Mouse (Mus musculus): ENCODE data around the gene Hist1h3g. TPM values are rescaled to one million over a fixed set of nuclear protein-coding genes. Genes with fewer than 3 reads are reported as not detected.
"Not testable (repeated sequence)": the region's sequence is repeated elsewhere in the genome, so short reads cannot be mapped to it uniquely, and the experiment has no call there.

Gene Hist1h3g
- polyA plus RNA-seq (2015; fragmentation: Nextera tagmentation; extraction: Ambion mirVana): 1.6 and 3.1 TPM in 2 replicates

DNA sequence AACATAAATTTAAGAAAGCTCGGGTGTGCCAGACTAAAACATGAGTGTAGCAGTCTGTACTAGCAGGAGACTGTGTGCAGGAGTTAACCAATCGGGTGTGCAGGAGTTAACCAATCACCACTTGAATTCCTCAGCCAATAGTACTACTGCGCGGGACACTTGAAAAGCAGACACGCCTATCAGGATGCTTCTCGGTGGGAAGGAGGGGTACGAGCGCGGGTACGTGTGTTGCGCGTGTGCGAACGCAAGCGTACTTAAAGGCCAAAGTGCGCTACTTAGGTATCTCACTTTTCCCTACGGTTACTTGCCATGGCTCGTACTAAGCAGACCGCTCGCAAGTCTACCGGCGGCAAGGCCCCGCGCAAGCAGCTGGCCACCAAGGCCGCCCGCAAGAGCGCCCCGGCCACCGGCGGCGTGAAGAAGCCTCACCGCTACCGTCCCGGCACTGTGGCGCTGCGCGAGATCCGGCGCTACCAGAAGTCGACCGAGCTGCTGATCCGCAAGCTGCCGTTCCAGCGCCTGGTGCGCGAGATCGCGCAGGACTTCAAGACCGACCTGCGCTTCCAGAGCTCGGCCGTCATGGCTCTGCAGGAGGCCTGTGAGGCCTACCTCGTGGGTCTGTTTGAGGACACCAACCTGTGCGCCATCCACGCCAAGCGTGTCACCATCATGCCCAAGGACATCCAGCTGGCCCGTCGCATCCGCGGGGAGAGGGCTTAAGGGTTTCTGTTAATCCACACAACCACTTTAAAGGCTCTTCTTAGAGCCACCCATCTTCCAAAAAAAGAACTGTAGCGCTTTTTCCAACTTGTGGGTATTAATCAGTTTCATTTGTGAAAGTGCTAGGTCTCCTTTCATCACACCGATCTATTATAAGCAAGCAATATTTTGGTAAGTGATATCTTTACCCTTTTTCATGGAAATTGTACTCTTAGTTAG lies at the start of gene Hist1h3g:
Hist1h3g (plus strand) TSS at position 286 of the 939 bp plus-strand sequence.
- H3K9me3 ChIP-seq (replicated peaks); H3K36me3 ChIP-seq; H3K27me3 ChIP-seq: not testable (repeated sequence)
- Histone ChIP-seq H3K4me2 (peak within 1 kb of the TSS; percentile 79), H3K4me3 (peak within 1 kb of the TSS; percentile 56), H3K27ac (peak within 1 kb of the TSS; percentile 92), H3K4me1 (replicated peaks) (peaks cover 35% of the 10 kb centered on the region), H3K9ac (peak within 1 kb of the TSS; percentile 56)
- under 1% methylated on average over 54 of the region's 62 CpGs for WGBS
- ATAC-seq (replicated peaks; ENCODE audit: insufficient number of reproducible peaks, insufficient read depth, low FRiP score, low read depth): peak; percentile 86

DNA sequence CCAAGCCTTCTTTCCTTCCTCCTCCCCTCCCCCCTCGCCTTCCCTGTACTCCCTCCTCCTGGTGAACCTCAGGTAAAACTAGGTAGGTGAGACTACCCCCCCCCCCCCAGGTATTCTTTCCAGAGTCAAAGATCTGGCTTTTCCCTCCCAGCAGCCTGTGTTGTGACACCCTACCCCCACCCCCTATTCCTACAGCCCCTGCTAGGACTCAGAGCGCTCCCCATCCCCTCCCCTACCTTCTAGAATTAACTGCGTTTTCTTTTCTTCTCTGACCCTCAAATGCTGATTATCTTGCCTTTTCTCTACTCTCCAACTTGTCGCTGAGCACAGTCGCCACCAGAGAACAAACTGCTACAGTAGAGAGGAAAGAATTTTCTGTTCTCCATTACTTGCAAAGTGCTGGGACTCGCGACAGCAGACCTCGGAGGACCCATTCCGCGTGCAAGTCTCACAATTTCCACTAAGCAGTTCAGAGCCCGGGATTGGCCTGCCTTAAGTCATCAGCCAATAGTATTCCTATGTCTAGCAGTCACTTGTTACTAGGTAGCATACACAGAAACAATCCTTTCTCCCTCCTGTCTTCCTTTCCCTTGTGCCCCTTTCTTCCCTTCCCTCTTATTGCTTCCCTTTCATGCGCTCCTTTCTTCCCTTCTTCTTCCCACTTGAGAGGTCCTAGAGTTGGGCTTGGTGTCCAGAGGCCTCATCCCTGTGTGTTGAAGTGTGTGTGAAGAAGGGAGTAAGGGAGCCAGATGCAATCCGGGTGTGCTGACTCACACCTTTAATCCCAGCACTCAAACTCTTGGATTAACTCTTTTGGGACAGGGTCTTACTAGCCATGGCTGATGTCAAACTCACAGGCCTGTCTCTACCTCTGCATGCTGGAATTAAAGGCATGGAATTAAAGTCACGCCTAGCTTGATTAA lies 46.6 kb upstream of the Hist1h3g start, which contains the start of gene Btn2a2:
Btn2a2 (minus strand) TSS at position 458 of the 923 bp plus-strand sequence.
- no peaks in the 10 kb centered on the region; the same call in 1 of the 2 replicates for H3K27me3 ChIP-seq
- H3K36me3 ChIP-seq: no peaks in the 10 kb centered on the region
- H3K9me3 ChIP-seq (replicated peaks): no peaks in the 10 kb centered on the region
- no peak within 1 kb of the TSS for H3K27ac ChIP-seq
- peak within 1 kb of the TSS; percentile 47 for H3K4me3 ChIP-seq
- ATAC-seq (replicated peaks; ENCODE audit: insufficient number of reproducible peaks, insufficient read depth, low FRiP score, low read depth): peak; percentile 88
- peaks cover 19% of the 10 kb centered on the region for H3K4me1 ChIP-seq (replicated peaks)
- H3K4me2 ChIP-seq: peak within 1 kb of the TSS; percentile 70
- WGBS: 5% methylated on average over 14 of the region's 14 CpGs
- no peak within 1 kb of the TSS for H3K9ac ChIP-seq

DNA sequence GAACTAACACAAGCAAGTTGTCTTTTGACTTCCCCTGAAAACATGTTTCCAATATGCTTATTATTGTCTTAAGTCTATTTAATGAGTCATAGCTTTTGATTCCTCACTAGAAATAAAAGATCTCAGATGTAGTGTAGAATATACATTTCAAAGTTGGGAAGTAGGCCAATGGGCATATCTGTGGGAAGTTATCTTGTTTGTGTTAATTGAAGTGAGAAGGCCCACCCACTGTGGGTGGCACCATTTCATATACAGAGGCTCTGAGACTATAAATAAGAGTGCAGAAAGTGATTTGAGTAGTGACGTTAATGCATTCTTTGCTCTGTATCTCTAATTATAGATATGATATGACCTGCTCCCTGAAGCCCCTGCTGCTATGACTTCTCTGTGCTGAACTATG lies 44.4 kb upstream of the Hist1h3g start:
- H3K4me1 ChIP-seq (replicated peaks): peaks cover 21% of the 10 kb centered on the region
- no peak for ATAC-seq (replicated peaks; ENCODE audit: insufficient number of reproducible peaks, insufficient read depth, low FRiP score, low read depth)

DNA sequence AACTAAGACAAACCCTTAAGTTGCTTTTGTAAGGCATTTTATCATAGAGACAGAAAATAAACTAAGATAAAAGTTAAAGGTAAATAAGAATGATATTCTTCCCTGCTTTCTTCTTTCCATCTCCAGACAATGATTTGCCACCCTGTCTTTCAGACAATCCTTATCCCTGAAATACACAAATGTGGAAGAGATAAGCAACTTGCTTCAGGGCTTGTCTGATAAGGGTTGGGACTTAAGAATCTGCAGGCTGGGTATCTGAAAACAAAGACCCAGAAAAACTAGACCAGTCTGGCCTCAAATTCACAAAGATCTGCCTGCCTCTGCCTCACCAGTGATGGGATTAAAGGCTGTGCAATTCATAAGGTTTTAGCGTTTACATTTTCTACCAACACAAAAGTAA lies 44.0 kb upstream of the Hist1h3g start:
- no peaks in the 10 kb centered on the region for H3K36me3 ChIP-seq
- no peak for ATAC-seq (replicated peaks; ENCODE audit: insufficient number of reproducible peaks, insufficient read depth, low FRiP score, low read depth)
- H3K27ac ChIP-seq: no peak overlapping the region
- H3K27me3 ChIP-seq: no peaks in the 10 kb centered on the region; the same call in 1 of the 2 replicates
- 11% methylated on average over 1 of the region's 1 CpGs for WGBS
- H3K4me2 ChIP-seq: no peak overlapping the region
- H3K4me1 ChIP-seq (replicated peaks): peaks cover 21% of the 10 kb centered on the region
- no peaks in the 10 kb centered on the region for H3K9me3 ChIP-seq (replicated peaks)
- no peak overlapping the region for H3K9ac ChIP-seq
- no peak overlapping the region for H3K4me3 ChIP-seq

More for the DNA sequence above, 44.4 kb upstream of the Hist1h3g start:
- H3K27me3 ChIP-seq: no peaks in the 10 kb centered on the region; the same call in 1 of the 2 replicates
- no peak overlapping the region for H3K27ac ChIP-seq
- no peaks in the 10 kb centered on the region for H3K36me3 ChIP-seq
- no peak overlapping the region for H3K4me3 ChIP-seq
- H3K9me3 ChIP-seq (replicated peaks): no peaks in the 10 kb centered on the region
- no peak overlapping the region for H3K4me2 ChIP-seq
- no peak overlapping the region for H3K9ac ChIP-seq
- 23% methylated on average over 1 of the region's 1 CpGs for WGBS

GRCm38 (mm10) chr13:23491990-23492389 lies 43.2 kb upstream of the Hist1h3g start:
- H3K27ac ChIP-seq: no peak overlapping the region
- no peaks in the 10 kb centered on the region for H3K9me3 ChIP-seq (replicated peaks)
- peak overlapping the region; percentile 49 for H3K4me3 ChIP-seq
- no peak for ATAC-seq (replicated peaks; ENCODE audit: insufficient number of reproducible peaks, insufficient read depth, low FRiP score, low read depth)
- peak overlapping the region; percentile 52 for H3K9ac ChIP-seq
- no peaks in the 10 kb centered on the region for H3K36me3 ChIP-seq
- peak overlapping the region; percentile 61 for H3K4me2 ChIP-seq
- H3K4me1 ChIP-seq (replicated peaks): peaks cover 21% of the 10 kb centered on the region
- WGBS: 8% methylated on average over 14 of the region's 14 CpGs
- no peaks in the 10 kb centered on the region; the same call in 1 of the 2 replicates for H3K27me3 ChIP-seq

GRCm38 (mm10) chr13:23495526-23495925 lies 39.7 kb upstream of the Hist1h3g start:
- H3K4me1 ChIP-seq (replicated peaks): peaks cover 24% of the 10 kb centered on the region
- H3K4me2 ChIP-seq: no peak overlapping the region
- H3K9me3 ChIP-seq (replicated peaks): no peaks in the 10 kb centered on the region
- ATAC-seq (replicated peaks; ENCODE audit: insufficient number of reproducible peaks, insufficient read depth, low FRiP score, low read depth): no peak
- H3K27ac ChIP-seq: no peak overlapping the region
- no peaks in the 10 kb centered on the region for H3K27me3 ChIP-seq
- no peak overlapping the region for H3K4me3 ChIP-seq
- no peaks in the 10 kb centered on the region for H3K36me3 ChIP-seq
- 68% methylated on average over 6 of the region's 6 CpGs for WGBS
- no peak overlapping the region for H3K9ac ChIP-seq

DNA sequence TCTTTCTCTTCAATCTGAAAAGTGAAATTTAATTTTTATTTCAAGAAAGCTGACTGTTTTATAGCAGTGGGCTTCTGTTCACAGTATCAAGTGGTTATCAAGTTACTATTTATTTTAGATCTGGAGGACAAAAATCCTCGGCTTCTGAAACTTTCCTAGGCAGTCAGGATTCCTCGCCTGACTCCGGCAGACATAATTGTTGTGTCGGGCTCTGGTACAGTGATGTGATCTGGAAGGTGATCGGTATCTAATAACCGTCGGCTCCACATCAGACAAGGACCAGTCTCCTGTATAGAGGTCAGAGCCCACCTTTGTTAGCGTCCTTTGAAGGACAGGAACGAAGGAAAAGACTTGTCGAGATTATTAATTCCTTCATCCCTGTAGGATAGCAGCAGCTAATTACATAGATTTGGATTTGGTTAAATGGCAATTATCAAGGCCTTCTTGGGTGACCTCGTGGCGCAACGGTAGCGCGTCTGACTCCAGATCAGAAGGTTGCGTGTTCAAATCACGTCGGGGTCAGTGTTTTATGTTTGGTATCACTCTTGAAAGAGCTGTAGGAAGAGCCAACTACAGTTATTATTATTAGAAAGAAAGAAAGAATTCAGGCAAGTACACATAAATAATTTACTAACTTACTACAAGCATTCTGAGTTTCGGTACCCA lies 37.4 kb upstream of the Hist1h3g start:
- WGBS: 11% methylated on average over 19 of the region's 19 CpGs
- Histone ChIP-seq H3K9ac (no peak overlapping the region), H3K27ac (no peak overlapping the region)

DNA sequence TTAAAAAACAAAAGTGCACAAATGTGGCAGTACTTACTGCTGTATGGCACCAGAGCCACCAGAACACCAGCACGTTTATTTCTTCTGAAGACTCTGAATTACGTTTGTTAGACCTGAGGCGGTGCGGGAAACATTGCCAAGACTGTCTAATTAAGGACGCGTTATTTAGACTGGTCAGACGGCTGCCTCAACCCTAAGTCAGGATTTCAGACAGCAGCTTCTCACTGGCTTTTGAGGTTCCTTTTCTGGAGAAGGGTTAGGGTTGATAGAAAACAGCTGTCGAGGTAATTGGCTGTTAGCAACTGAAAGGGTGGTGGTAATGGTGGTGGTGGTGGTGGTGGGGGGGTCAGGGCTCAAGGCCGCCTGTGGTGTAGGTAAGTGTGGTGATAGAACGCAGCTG lies 36.6 kb upstream of the Hist1h3g start:
- Histone ChIP-seq H3K9ac (no peak overlapping the region), H3K36me3 (no peaks in the 10 kb centered on the region), H3K4me1 (replicated peaks) (peaks cover 14% of the 10 kb centered on the region; the same call in 1 of the 2 replicates), H3K27ac (no peak overlapping the region), H3K27me3 (no peaks in the 10 kb centered on the region), H3K4me2 (peak overlapping the region; percentile 58), H3K9me3 (replicated peaks) (no peaks in the 10 kb centered on the region), H3K4me3 (peak overlapping the region; percentile 42)
- no peak for ATAC-seq (replicated peaks; ENCODE audit: insufficient number of reproducible peaks, insufficient read depth, low FRiP score, low read depth)
- WGBS: 8% methylated on average over 10 of the region's 10 CpGs

More for the DNA sequence above, 37.4 kb upstream of the Hist1h3g start:
- peaks cover 16% of the 10 kb centered on the region; the same call in 1 of the 2 replicates for H3K4me1 ChIP-seq (replicated peaks)
- no peaks in the 10 kb centered on the region for H3K9me3 ChIP-seq (replicated peaks)
- no peaks in the 10 kb centered on the region for H3K36me3 ChIP-seq
- H3K4me3 ChIP-seq: peak overlapping the region; percentile 42
- H3K4me2 ChIP-seq: peak overlapping the region; percentile 58
- H3K27me3 ChIP-seq: no peaks in the 10 kb centered on the region
- no peak for ATAC-seq (replicated peaks; ENCODE audit: insufficient number of reproducible peaks, insufficient read depth, low FRiP score, low read depth)

DNA sequence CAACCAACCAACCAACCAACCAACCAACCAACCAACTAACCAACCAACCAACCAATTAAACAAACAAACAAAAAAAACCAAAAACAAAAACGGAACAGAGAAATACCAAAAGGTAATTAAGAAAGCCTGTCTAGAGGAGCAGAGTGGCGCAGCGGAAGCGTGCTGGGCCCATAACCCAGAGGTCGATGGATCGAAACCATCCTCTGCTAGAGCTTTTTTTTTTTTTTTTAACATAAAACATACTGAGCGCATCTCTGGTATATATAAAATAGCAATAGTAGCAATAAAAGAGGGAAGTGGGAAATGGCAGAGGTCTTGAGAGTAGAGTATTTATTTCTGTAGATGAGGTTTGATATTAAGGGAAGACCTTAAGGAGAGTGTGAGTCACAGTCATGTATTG lies 35.3 kb upstream of the Hist1h3g start:
- Histone ChIP-seq H3K36me3 (no peaks in the 10 kb centered on the region), H3K4me3 (no peak overlapping the region), H3K4me1 (replicated peaks) (peaks cover 14% of the 10 kb centered on the region), H3K27me3 (no peaks in the 10 kb centered on the region), H3K9me3 (replicated peaks) (no peaks in the 10 kb centered on the region), H3K9ac (no peak overlapping the region), H3K4me2 (no peak overlapping the region), H3K27ac (no peak overlapping the region)
- no peak for ATAC-seq (replicated peaks; ENCODE audit: insufficient number of reproducible peaks, insufficient read depth, low FRiP score, low read depth)
- 26% methylated on average over 7 of the region's 7 CpGs for WGBS

- no peak for ATAC-seq (replicated peaks; ENCODE audit: insufficient number of reproducible peaks, insufficient read depth, low FRiP score, low read depth)
- no peaks in the 10 kb centered on the region for H3K36me3 ChIP-seq
- 7% methylated on average over 17 of the region's 17 CpGs for WGBS
- no peaks in the 10 kb centered on the region for H3K9me3 ChIP-seq (replicated peaks)
- no peak overlapping the region for H3K27ac ChIP-seq
- H3K4me1 ChIP-seq (replicated peaks): peaks cover 20% of the 10 kb centered on the region
- no peaks in the 10 kb centered on the region for H3K27me3 ChIP-seq
- no peak overlapping the region for H3K9ac ChIP-seq
- H3K4me2 ChIP-seq: peak overlapping the region; percentile 14; the same call in 1 of the 2 replicates
- no peak overlapping the region for H3K4me3 ChIP-seq
Observed at GRCm38 (mm10) chr13:23500424-23501200, 34.6 kb upstream of the Hist1h3g start.

Data from heart, embryonic 15.5 days (tissue).